Mouse (Mus musculus) forebrain, embryonic 14.5 days (tissue): Measurements from ENCODE around the gene Prr29. TPM values are rescaled to one million over a fixed set of nuclear protein-coding genes. Genes with fewer than 3 reads are reported as not detected.
"Not testable (repeated sequence)": the region's sequence is repeated elsewhere in the genome, so short reads cannot be mapped to it uniquely, and the experiment has no call there.

ENCODE experiments used
- ATAC-seq: fragments of 200-750 bp; cut with Nextera tagmentation; 2 replicates; pipeline ENCODE4 v1.8.0; 2017; ENCODE audit warnings: mild to moderate bottlenecking, moderate library complexity
- DNase-seq: peaks from one replicate; pipeline ENCODE4 v3.0.0-alpha.2; 2015; ENCODE audit warnings: low spot score
- H3K27ac ChIP-seq: fragments of 300-500 bp; sonication (generic); 2 replicates; pipeline ENCODE4 v1.5.1; 2014; ENCODE audit warnings: low read depth, mild to moderate bottlenecking, control low read depth, low read length, moderate library complexity
- H3K27me3 ChIP-seq: fragments of 300-500 bp; sonication (generic); replicated peaks from 2 replicates; pipeline ENCODE4 v1.6.1; 2014; ENCODE audit warnings: low read length, control low read depth, mixed read lengths; ENCODE audit not compliant: control insufficient read depth, insufficient read depth
- H3K36me3 ChIP-seq: fragments of 300-500 bp; sonication (generic); 2 replicates; pipeline ENCODE4 v1.6.1; 2014; ENCODE audit warnings: low read length, control low read depth; ENCODE audit not compliant: control insufficient read depth, insufficient read depth
- H3K4me1 ChIP-seq: fragments of 300-500 bp; sonication (generic); 2 replicates; pipeline ENCODE4 v1.6.1; 2014; ENCODE audit warnings: antibody characterized with exemption, low read length, control low read depth; ENCODE audit not compliant: control insufficient read depth, insufficient read depth
- H3K4me2 ChIP-seq: fragments of 300-500 bp; sonication (generic); 2 replicates; pipeline ENCODE4 v1.6.1; 2014; ENCODE audit warnings: mild to moderate bottlenecking, control low read depth, low read length
- H3K4me3 ChIP-seq: fragments of 300-500 bp; sonication (generic); 2 replicates; pipeline ENCODE4 v1.5.1; 2014; ENCODE audit warnings: low read depth, low read length, control low read depth
- H3K9ac ChIP-seq: fragments of 300-500 bp; sonication (generic); 2 replicates; pipeline ENCODE4 v1.6.1; 2014; ENCODE audit warnings: mild to moderate bottlenecking, low read length, control low read depth, moderate library complexity
- H3K9me3 ChIP-seq: fragments of 300-500 bp; sonication (generic); replicated peaks from 2 replicates; pipeline ENCODE4 v1.6.1; 2016; ENCODE audit warnings: low read length, control low read depth, mixed read lengths; ENCODE audit not compliant: control insufficient read depth
- WGBS: fragments of 180-500 bp; shearing (Covaris S2); extraction: QIAGEN DNeasy Blood & Tissue Kit; methylation state at CpG from one replicate; pipeline ENCODE4 v1.1.7; 2014; 5-methylcytosine and 5-hydroxymethylcytosine counted together
- polyA plus RNA-seq: library from polyadenylated mRNA; unstranded; fragments of >200 nt; fragmentation: Nextera tagmentation; extraction: Ambion mirVana; gene quantifications from 2 replicates; pipeline ENCODE4 v1.2.1, GENCODE M21; 2014

Gene Prr29
- polyA plus RNA-seq, 1 experiment from 2014 or later: not detected

DNA sequence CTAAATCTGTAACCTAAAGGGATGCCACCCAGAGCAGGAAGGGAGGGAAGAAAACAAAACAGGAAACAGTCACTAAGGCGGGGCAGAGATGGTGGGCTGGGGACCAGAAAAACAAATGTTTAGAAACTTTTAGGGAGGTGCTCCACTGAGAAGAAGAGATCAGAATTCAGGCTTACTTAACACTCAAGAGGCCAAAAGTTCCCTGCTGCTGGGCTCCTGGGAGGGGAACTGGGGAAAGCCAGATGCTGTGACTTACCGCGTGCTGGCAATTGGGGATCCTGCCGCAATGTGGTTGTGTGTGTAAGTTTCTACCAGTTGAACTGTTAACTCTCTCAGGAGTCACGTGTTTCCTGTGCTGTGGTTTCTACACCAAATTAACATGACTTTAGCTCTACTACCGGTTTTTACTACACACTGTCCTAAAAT, 22.5 kb downstream of the Prr29 start, which contains the start of gene Icam2:
Gene Icam2 (minus strand): TSS at position 285 of the 426 bp plus-strand sequence.
- H3K27me3 ChIP-seq: no peaks in the 10 kb centered on the region
- no peak within 1 kb of the TSS for H3K27ac ChIP-seq
- no peak within 1 kb of the TSS for H3K4me2 ChIP-seq
- H3K4me1 ChIP-seq: no peaks in the 10 kb centered on the region
- 86% methylated on average over 6 of the region's 6 CpGs for WGBS
- no peak for ATAC-seq
- no peak within 1 kb of the TSS for H3K4me3 ChIP-seq
- H3K9ac ChIP-seq: no peak within 1 kb of the TSS
- no peaks in the 10 kb centered on the region for H3K36me3 ChIP-seq
- H3K9me3 ChIP-seq: no peaks in the 10 kb centered on the region
- no peak for DNase-seq

DNA sequence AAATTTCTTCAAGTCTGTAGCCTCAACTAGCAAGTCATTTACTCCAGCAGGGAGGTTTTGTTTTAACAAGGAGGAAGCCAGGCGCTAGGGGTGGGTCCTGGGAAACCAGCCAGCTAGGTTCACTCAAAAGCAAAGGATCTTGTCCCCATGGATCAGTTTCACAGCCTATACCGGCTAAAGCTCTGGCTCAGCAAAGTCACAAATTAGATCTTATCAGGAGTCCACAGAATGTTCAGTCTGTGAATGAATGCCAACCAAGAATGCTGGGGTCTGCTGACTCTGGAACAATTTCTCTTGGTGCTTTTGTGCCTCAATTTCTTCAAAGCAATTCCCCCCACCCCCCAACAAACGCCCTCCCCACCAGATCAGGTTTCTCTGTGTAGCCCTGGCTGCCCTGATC, 24.3 kb downstream of the Prr29 start:
- Histone ChIP-seq H3K4me1 (no peaks in the 10 kb centered on the region), H3K36me3 (peaks cover 5% of the 10 kb centered on the region; the same call in 1 of the 2 replicates), H3K27me3 (no peaks in the 10 kb centered on the region), H3K4me3 (no peak overlapping the region), H3K27ac (no peak overlapping the region), H3K9ac (no peak overlapping the region), H3K4me2 (no peak overlapping the region), H3K9me3 (no peaks in the 10 kb centered on the region)
- ATAC-seq (no peak), DNase-seq (no peak)
- 31% methylated on average over 3 of the region's 3 CpGs for WGBS

GRCm38 (mm10) chr11:106390757-106391156, 25.5 kb downstream of the Prr29 start:
- H3K4me1 ChIP-seq: no peaks in the 10 kb centered on the region

GRCm38 (mm10) chr11:106391546-106392188, 26.4 kb downstream of the Prr29 start:
- H3K4me1 ChIP-seq: no peaks in the 10 kb centered on the region
- 31% methylated on average over 6 of the region's 6 CpGs for WGBS
- H3K36me3 ChIP-seq: peaks cover 5% of the 10 kb centered on the region; the same call in 1 of the 2 replicates
- no peaks in the 10 kb centered on the region for H3K27me3 ChIP-seq
- ATAC-seq (peak; percentile 67), DNase-seq (peak; percentile 83)
- H3K27ac ChIP-seq: no peak overlapping the region
- no peak overlapping the region for H3K4me2 ChIP-seq
- H3K9ac ChIP-seq: no peak overlapping the region
- no peaks in the 10 kb centered on the region for H3K9me3 ChIP-seq
- H3K4me3 ChIP-seq: no peak overlapping the region

More at GRCm38 (mm10) chr11:106390757-106391156, 25.5 kb downstream of the Prr29 start:
- Histone ChIP-seq H3K4me3 (no peak overlapping the region), H3K9ac (no peak overlapping the region), H3K36me3 (peaks cover 5% of the 10 kb centered on the region; the same call in 1 of the 2 replicates), H3K4me2 (no peak overlapping the region), H3K27me3 (no peaks in the 10 kb centered on the region), H3K9me3 (no peaks in the 10 kb centered on the region), H3K27ac (no peak overlapping the region)
- DNase-seq: no peak
- no peak for ATAC-seq
- 79% methylated on average over 3 of the region's 3 CpGs for WGBS

DNA sequence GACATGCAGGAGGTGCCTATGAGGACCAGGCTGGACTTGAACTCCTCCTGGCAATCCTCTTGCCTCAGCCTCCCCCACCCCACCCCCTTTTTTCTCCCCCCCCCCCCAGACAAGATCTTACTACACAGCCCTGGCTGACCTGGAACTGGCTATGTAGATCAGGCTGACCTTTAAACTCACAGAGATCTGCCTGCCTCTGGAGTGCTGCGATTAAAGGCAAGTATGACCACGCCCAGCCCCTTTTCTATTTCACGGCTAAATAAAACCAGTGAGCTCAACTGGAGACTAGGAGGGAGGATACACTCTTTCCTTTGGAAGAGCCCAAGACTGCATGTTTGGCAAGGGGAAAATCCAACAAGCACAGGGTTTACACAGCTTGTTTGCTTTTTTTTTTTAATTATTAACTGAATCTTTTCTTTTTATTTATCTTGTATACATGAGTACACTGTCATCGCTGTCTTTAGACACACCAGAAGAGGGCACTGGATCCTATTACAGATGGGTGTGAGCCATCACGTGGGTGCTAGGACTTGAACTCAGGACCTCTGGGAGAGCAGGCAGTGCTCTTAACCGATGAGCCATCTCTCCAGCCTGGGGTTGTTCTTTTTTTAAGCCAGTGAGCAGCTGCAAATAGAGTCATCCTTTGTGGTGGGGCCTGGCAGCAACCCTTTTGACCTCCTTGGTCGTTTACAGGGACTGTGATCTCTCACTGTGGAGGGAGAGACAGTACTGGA, 27.5 kb downstream of the Prr29 start:
- no peak for ATAC-seq
- 69% methylated on average over 7 of the region's 7 CpGs for WGBS

GRCm38 (mm10) chr11:106393331-106393616, 28.0 kb downstream of the Prr29 start:
- DNase-seq: no peak
- Histone ChIP-seq H3K9ac (no peak overlapping the region), H3K4me2 (no peak overlapping the region), H3K4me3 (no peak overlapping the region), H3K9me3 (no peaks in the 10 kb centered on the region), H3K4me1 (no peaks in the 10 kb centered on the region), H3K27ac (no peak overlapping the region), H3K27me3 (no peaks in the 10 kb centered on the region), H3K36me3 (peaks cover 10% of the 10 kb centered on the region)
- WGBS: 74% methylated on average over 4 of the region's 4 CpGs
- no peak for ATAC-seq

More for the DNA sequence above, 27.5 kb downstream of the Prr29 start:
- H3K27me3 ChIP-seq: no peaks in the 10 kb centered on the region
- no peak overlapping the region for H3K4me3 ChIP-seq
- peaks cover 7% of the 10 kb centered on the region; the same call in 1 of the 2 replicates for H3K36me3 ChIP-seq
- H3K4me2 ChIP-seq: no peak overlapping the region
- no peaks in the 10 kb centered on the region for H3K4me1 ChIP-seq
- H3K9ac ChIP-seq: no peak overlapping the region
- DNase-seq: no peak
- no peaks in the 10 kb centered on the region for H3K9me3 ChIP-seq
- no peak overlapping the region for H3K27ac ChIP-seq

DNA sequence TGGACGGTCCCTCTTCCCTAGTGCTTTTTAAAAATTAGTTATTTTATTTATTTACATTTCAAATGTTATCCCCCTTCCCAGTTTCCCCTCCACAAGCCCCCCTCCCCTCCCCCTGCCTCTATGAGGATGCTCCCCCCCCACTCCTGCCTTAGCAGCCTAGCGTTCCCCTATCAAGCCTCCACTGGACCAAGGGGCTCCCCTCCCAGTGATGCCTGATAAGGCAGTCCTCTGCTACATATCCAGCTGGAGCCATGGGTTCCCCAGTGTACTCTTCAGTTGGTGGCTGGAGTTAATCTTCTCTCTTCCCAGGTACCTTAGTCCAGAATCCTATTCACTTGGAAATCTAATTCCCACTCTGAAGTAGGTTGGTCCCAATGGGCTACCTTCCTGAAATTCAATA, 28.8 kb downstream of the Prr29 start:
- H3K4me1 ChIP-seq, ATAC-seq, H3K4me2 ChIP-seq, H3K27me3 ChIP-seq, DNase-seq, H3K9ac ChIP-seq, H3K27ac ChIP-seq, H3K9me3 ChIP-seq, H3K4me3 ChIP-seq: not testable (repeated sequence)
- peaks cover 18% of the 10 kb centered on the region for H3K36me3 ChIP-seq
- 87% methylated on average over 2 of the region's 2 CpGs for WGBS

- peaks cover 39% of the 10 kb centered on the region for H3K36me3 ChIP-seq
- H3K9me3 ChIP-seq: no peaks in the 10 kb centered on the region
- DNase-seq (no peak), ATAC-seq (no peak)
- H3K27ac ChIP-seq: no peak overlapping the region
- no peak overlapping the region for H3K4me2 ChIP-seq
- H3K4me3 ChIP-seq: no peak overlapping the region
- H3K27me3 ChIP-seq: no peaks in the 10 kb centered on the region
- H3K9ac ChIP-seq: no peak overlapping the region
- 84% methylated on average over 3 of the region's 3 CpGs for WGBS
- H3K4me1 ChIP-seq: no peaks in the 10 kb centered on the region
Measured at GRCm38 (mm10) chr11:106397656-106398055, 32.4 kb downstream of the Prr29 start.

DNA sequence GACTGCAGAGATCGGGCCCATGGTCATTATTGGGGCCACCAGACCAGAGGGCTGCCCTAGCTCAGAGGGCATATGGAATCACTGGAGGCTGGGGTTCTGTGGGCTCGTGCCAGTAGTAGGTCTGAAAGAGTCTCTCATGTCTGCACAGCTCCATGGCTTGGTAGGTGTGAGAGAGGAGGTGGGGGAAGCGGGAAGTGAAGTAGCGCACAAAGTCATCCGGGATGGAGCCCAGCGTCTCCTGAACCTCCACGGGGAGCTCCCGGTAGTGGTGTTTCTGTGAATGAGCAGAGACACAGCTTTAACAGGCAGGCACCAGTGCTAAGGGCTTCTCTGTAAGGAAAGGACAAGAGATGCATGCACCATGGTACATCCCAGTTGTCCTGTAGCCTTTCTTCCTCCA, 33.2 kb downstream of the Prr29 start:
- H3K36me3 ChIP-seq: peaks cover 46% of the 10 kb centered on the region
- H3K9ac ChIP-seq: no peak overlapping the region
- WGBS: 91% methylated on average over 8 of the region's 8 CpGs
- no peak overlapping the region for H3K4me3 ChIP-seq
- no peak overlapping the region for H3K4me2 ChIP-seq
- H3K4me1 ChIP-seq: no peaks in the 10 kb centered on the region
- DNase-seq: no peak
- H3K9me3 ChIP-seq: no peaks in the 10 kb centered on the region
- H3K27ac ChIP-seq: no peak overlapping the region
- ATAC-seq: no peak
- H3K27me3 ChIP-seq: no peaks in the 10 kb centered on the region
